Mouse (Mus musculus) Muller cell, postnatal 12 days (primary cell): ENCODE measurements around the gene Rbm42.
A peak's percentile ranks its signal among the peaks of the same experiment; 100 is the strongest.

Experiments used
- DNase-seq: peaks from one replicate; pipeline ENCODE4 v3.0.0-alpha.2; 2015; ENCODE audit errors: inconsistent ontology term

The Rbm42 gene

DNA sequence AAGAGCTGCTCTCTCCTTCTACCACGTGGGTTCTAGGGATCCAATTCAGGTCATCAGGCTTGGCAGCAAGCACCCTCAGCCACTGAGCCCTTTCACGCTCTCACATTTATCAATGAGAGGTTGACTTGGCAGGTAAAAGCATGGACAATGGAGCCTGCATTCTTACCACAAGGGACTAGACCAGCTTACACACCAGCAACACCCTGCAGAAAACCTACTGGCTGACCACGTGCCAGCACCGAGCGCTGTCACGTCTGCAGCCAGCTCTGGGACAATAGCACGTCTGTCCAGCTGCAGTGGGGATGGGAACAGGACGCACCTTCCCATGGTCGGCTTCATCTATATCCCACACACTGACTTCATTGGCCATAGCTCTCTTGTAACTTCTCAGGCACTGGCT, 31.5 kb downstream of the Rbm42 start:
- DNase-seq = no peak

DNA sequence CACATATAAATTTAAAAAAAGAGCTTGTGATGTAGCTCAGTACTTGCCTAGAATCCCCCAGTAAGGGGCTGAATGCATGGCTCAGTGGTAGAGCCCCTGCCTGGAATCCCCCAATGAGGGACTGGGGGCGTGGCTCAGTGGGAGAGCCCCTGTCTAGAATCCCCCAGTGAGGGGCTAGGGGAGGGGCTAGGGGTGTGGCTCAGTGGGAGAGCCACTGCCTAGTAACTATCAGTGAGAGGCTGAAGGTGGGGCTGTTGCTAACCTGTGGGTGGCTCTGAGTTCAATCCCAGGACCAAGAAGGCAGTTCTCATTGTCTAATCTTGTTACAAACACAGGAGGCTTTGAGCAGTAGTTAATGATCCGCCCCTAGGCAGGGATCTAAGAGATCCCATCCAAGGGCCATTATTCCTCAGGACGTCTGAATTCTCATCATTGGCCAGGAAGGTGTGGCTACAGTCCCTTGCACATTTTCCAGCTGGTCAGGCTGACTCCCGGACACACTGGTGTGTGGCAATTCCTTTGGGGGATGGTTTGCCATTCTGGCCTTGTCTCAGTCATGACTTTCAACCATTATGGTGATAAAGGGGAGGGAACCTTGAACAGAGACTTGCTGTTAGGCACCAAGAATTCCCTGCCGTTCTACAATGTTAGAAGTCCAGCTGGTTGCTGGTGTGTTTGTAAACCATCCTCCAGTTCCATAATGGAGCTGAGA, 34.9 kb downstream of the Rbm42 start:
- no peak for DNase-seq

DNA sequence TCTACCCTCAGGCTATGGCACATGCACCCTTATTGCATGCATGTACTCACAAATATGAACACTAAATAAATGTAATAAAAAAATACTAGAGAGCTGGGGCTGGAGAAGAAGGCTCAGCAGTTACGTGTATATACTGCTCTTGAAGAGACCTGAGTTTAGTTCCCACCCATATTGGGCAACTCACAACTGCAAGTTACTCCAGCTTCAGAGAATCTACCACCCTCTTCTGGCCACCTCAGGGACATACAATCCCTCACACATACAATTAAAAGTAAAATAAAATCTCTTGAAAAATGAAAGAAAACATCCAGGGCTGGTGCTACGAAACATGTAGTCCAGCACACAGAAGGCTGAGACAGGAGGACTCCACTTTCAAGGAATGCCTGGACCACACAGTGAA, 35.7 kb downstream of the Rbm42 start:
- no peak for DNase-seq

DNA sequence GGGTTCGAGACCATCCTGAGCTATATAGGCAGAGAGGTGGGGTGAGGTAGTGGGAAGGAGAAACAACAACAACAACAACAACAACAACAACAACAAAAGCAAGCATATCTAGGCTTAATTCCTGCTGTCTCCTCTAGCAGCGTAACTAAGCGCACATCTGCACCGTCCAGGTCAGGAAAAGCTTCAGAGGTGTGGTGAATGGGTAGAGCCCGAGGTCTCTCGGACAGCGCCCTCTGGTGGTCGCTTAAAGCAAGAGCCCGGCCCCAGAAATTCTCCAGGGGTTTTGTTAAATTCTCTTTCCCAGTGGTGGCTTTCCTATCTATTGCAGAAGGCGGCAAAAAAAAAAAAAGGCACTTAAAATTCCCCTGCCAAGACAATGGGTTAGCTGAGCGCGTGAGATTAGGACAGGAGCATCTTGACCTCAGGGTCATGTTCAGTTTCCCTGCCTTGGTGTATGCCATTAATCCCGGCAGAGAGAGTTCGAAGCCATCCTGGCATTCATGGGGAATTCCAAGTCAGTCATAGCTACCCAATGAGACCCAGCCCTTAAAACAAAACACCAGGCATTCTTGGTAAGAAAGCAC, 36.5 kb downstream of the Rbm42 start:
- no peak for DNase-seq

DNA sequence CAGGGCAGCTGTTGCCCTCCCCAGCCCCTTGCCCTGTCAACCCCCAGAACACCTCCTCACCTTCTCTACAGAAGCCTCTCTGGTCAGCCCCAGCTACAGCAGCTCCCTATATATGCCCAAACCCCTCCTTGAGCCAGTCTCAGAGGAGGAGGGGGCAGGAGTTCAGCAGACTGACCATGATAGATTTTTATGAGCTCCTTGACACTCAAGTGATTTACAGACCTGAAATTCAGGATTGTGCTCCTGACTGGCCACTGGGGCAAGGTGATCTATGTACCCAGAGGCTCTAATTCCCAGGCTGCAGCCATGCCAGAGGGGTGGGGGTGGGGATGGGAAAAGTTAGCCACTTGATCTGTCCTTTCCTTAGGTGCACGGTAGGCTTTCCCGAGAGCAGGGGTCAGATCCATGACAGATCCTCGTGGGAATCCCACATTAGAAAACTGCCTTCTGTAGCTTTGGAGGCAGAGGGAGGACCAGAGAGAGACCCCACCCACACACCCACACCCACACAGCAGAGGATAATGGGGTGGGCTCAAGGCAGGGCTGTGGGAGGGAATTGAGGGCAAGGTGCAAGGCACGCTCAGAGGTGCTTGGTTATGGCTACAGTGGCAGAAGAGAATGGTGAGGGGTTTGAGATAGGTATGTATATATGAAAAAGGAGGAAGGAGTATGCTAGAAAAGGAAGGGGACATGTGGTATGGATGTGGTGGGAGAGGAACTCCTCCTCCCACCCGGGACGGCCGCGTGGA, 37.3 kb downstream of the Rbm42 start, which contains the start of gene Upk1a:
Upk1a (minus strand) TSS at position 194 of the 749 bp plus-strand sequence.
- no peak for DNase-seq

DNA sequence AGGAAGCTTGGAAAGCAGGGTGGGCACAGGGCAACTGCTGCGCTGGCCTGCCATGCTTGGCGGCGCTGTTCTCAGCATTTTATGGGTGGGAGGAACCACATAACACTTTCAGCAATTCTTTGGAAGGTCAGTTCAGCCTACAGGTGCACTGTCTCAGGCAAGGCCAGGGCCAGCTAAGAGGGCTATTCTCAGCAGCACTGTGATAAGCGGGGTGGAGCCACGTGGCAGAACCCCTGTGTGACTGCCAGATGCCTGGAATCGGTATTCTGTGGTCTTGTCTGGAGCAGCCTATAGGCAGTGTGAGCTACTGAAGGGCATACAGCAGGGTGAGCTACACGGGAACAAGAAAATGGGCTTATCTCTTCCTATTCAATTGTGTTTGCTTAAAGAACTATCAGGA, 40.1 kb downstream of the Rbm42 start:
- DNase-seq = no peak

DNA sequence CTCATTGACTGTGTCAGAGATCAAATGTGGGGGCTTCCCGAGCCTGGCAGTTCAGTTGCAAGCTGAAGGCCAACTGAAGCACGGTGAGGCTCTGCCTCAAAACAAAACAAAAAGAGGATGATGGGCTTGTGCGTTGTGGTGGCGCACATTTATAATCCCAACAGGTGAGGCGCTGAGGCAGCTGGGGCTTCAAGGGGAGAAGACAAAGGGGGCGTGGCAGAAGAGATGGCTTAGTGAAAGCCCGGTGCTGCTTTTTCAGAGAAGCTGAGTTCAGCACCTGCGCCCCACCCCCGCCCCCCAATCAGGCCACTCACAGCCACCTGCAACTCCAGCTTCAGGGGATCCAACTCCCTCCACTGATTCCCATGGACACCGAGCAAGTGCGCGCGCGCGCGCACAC, 41.6 kb downstream of the Rbm42 start:
- DNase-seq = no peak

DNA sequence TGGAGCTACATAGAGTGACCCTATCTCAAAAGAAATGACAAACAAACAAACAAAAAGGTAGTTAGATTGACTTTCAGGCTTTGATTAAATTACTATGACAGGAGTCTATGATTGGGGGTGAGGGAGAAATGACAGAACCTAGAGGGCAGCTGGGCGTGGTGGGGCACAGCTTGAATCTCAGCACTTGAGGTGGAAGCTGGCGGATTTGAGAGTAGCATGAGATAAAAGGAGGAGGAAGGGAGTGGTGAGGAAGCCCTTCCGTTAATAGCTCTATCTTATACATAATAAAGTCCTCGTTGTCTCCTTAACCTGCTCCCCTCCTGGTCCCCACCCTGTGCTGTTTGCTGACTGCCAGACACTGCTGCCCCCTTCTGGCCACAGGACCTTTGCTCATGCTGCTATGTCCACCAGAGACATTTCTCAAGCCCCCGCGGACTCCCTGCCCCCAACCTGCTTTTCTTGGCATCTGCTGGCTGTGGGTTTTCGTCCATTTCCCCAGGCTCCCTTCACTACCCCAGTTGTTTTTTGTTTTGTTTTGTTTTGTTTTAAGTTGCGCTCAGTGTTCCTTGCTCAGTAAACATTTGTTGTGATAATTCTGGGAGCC, 42.3 kb downstream of the Rbm42 start:
- peak; percentile 36 for DNase-seq

DNA sequence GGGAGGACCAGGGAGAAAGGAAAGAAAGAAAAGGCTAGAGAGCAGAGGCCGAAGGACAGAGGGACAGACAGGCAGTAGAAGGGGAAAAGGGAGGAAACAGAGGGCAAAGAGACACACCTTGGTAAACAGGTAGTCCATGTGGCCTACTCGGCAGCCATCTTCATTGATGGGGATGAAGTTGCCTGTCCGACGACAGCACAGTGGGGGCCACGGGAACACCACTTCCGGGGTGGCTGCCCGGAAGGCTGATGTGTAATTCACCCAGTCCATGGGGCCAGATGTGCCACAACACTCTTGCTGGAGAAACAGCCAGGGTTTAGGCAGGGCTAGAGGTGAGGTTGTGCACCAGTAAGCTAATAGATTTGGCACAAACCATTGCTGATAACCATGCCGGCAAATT, 45.2 kb downstream of the Rbm42 start:
- DNase-seq = no peak

DNA sequence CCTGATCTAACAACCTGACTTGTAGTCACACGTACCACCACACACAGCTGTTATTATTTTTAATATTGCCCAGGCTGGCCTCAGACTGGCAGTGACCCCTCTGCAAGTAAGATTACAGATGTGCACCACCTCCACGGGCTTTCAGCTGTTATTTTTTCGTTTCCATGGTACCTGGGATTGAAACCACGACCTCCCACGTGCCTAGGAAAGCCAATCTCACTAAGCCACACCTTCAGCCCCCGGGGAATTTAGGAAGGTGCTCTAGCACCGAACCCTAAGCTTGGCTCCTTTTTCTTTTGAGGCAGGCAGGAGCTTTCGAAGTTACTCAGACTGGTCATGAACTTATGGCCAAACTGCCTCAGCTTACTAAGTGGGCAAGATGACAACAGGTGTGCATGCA, 45.7 kb downstream of the Rbm42 start:
- no peak for DNase-seq

DNA sequence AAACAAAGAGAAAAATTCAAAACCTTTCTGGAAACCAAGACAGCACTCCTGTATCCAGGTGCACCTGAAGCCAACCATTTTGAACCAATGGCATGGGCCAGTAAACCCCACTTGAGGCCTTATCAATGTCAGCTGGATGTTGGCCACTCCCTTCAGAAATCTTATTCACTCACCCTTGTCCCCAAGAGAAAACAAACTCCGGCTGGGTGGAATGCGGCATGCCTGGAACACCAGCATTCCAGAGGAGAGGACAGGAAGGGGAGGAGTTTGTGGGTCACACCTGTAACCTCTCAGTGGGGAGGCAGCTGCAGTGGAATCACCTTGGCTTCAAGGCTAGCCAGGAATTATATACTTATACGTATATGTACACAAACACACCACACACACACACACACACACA, 47.5 kb downstream of the Rbm42 start:
- no peak for DNase-seq

DNA sequence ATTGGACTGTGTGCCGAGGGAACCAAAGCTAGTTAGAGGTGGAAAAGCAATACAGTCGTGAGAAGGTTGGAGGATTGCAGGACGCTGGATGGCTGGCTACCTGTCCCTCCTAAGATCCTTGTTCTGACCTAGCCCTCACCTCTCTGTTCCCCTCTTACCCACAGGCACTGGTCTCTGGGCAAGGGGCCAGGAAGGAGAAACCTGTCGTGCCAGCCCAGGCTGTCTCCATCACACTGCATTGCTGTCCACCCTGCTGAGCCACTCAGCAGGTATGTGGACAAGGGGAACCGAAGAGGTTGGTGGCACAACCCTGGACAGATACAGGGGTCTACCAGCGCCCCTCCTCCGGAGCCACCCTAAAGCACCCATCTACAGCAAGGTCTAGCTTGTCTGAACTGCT, 49.5 kb downstream of the Rbm42 start:
- DNase-seq = no peak

DNA sequence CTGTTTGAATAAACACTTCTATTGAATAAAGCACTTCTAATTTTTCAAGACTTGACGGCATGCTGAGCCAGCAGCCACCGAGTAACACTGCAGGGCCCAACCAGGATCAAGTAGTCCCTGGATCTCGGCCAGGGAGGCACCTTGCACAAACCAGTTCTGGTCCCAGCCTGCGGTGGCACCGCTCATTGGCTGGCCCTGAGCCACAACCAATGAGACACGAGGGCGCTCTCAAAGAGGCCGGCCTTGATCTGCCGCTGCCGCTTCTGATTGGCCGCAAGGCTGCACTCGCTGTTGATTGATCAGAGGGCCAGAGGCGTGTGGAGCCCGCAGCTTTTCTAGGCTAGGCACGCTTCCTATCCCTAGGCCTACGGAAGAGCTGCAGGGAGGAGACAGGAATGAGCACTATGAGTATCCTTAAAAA, 50.2 kb downstream of the Rbm42 start:
- peak; percentile 85 for DNase-seq

DNA sequence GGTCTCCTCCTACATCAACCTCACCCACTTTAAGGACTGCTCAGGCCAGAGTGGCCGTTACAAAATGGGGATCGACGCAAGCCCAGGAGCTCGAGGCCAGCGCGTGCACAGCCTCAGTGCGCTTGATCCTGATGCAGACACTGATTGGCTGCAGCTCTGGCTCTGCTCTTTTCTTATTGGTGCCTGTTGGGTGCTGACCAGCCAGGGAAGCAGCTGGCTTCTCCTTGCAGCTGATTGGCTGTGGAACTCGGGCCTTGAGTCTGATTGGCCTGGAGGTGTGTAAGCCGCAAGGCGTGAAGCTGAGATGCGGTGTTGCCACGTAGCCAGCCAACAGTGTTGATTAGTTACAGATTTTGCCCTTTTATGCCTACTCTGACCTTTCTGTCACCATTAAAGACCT, 51.3 kb downstream of the Rbm42 start, which contains the start of gene Zbtb32:
Zbtb32 (minus strand) TSS at position 124 of the 400 bp plus-strand sequence.
- no peak for DNase-seq

DNA sequence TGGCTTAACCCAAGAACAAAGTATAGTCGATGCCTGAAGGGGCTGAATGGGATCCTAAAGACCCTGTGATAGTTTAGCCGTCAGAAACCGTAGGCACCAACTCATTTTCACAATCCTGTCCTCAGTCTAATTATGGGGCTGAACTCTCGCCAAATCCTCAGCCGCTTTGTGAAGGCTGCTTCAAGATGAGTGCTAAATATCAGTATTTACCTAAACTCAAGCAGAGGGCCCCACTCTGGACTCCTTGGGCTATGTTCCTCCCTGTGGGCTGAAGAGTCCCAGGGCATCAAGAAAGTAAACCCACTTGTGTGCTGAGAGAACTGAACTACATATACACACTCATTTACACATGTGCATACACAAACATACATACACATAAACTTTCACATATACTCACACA, 53.3 kb downstream of the Rbm42 start:
- DNase-seq = no peak

DNA sequence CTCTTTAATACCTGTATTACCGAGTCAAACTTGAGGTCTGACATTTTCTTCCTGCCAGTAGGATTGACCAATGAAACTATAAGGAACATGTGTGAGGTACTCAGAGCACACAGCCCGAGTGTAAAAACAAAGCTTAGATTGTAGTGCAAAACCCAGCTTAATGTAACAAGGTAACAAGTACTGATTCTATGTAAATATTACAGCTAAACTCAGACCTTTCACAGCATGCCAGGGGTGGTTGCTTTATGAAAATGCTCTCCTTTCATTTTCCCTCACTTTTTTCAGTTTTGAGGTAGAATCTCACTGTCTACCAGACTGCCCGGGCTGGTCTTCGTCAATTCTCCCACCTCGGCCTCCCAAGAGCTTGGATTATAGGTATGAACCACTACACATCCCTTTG, 54.0 kb downstream of the Rbm42 start:
- no peak for DNase-seq

DNA sequence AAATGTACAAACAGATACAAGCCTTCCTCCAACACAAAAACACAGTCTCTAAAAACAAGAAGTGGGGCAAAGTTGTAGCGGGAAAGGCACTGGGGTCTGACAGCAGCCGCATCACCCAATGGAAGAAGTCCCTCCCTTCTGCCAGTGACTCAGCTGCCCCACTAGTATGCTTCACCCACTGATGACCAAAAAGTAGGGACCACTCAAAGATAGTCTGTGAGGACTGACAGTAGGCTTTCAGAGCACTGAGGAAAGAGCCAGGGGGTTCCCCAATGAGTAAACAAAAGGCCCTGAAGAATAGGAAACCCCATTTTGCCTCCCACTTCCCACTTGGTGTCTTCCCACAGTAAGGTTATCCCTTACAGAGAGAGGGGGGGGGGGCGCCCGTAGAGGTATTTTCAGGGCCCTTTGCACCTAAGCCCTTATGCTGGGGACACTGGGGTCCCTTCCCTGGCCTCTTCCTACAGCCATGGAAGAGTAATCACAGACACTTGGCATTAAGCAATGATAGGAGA, 55.5 kb downstream of the Rbm42 start:
- no peak for DNase-seq

DNA sequence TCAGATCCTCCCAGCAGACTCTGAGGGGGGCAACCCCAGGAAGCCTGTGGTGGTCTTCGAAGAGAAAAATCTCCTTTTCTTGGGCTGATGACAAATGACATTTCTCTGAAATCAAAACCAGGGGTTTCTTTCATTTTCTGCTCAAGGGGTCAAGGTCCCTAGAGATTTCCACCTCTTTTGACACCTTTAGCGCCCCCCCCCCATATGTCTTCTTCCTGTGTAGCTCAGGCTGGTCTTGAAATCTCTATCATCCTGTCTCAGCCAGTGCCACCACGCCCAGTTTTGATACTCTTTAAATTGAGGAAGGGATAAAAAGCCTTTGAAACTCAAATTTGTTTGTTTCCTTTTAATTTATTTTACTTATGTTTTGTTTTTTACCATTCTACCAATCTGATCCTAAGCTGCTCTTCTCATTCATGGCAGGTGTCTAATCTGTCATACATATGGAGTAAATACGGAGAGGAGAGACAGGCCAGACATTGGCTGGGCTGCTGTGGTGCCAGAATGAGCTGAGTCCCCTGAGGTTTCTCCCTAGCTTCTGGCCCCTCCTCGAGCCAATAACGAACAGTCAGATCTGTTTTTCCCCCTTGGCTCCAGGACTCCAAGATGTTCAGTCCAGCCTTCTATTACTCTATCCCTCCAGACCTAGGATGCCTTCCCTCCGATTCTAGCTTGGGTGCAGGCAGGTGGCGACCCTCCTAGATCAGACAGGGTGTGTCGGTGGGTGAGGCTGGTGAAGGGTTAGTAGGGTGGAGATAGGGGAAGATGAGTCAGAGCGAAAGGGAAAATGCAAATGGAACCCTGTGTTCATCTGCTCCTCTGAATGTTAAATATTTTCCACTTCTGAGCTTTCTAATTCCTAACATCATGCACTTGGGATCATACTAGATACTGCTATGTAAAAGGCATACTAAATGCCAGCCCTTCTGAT, 56.3 kb downstream of the Rbm42 start:
- no peak for DNase-seq

DNA sequence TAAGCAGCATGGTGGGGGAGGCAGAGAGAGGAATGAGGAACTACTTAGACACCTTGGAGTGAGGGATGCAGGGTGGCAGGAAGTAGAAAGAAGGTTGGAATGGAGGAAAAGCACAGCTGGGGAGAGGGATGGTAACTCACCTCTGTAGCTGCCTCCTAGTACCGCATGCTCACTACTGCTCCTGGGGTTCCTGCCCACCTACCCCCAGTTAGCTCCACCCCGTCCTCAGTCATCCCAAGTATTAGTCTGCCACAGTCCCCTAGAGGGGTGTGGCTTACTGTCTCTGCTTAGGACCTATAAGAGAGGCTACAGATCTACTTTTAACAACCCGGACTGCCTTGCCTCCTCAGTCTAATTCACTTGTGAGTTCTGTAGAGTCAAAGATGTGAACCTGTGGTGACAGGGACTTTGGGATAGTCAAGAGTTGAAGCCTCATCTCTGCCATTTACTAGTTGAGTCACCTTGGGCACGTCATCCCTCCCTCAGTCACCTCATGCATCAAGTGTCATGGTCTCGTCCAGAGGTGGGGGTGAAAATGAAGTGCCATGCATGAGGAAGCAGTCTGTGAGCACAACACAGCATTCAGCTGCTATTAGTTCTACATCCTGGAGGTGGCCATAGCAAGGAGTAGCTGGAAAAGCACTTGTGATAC, 57.2 kb downstream of the Rbm42 start:
- no peak for DNase-seq

DNA sequence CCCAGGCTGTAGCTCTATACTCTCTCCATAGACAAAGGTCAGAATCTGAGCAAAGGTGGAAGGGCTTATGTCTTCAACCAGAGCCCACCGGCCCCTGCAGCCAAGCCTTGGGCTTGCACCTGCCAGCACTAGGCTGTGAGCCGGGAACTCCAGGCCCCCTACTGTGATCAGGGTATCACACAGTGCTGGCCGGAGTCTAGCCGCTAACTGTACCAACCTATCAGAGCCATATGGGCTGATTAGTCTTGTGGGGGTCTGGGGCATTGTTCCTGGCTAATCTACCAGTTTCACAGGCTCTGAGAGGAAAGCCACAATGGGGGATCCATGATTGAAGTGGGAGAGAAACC, 58.5 kb downstream of the Rbm42 start:
- DNase-seq = no peak
